11 mouse cellular contexts compared by ENCODE assay signal in the genomic region with DNA sequence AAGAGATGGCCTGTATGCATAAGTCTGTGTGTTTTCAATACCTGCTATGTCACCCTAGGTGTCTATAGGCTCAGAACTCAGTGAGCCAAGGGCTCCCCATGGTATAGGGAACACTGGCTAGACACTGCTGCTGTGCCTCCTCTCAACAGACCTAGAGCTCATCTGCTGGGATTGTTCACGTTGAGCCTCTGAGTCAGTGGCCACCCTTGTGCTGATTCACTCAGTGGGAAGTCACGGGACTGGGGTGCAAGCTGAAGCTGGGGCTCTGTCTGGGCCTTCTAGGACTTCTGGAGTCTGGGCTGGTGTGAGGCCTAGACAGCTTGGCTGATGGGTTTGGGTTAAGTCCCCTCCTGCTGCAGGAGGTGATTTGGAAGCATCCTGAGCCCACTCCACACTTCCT. TPM values are rescaled to one million over a fixed set of nuclear protein-coding genes. Genes with fewer than 3 reads are reported as not detected.
DNase-seq lines count a peak whose midpoint lies in the region; ATAC-seq and TF ChIP-seq lines count a peak whose summit lies in the region.
"Had no signal": no experiment of that assay in that cellular context is flagged by ENCODE, and none has a peak within 500 bp of the region (broad histone marks: within the 10 kb centered on the region; RNA-seq: fewer than 3 reads in every experiment).

No protein-coding gene starts in this region.

- H3K79me2 ChIP-seq in macrophage (ENCODE audit: inconsistent target): peaks cover 12% of the 10 kb centered on the region

- peak overlapping the region; percentile 67 for H3K4me3 ChIP-seq in heart, embryonic 15.5 days
- H3K4me3 ChIP-seq in E14TG2a.4 (replicated peaks; ENCODE audit: low read length) (peak overlapping the region; percentile 79; the same call in 1 of the 2 replicates), macrophage (ENCODE audit: inconsistent target) (peak overlapping the region; percentile 35; the same call in 1 of the 2 replicates)

- peaks cover 6% of the 10 kb centered on the region; the same call in 1 of the 2 replicates for H3K36me3 ChIP-seq in heart, embryonic 15.5 days
- H3K36me3 ChIP-seq in E14TG2a.4 (ENCODE audit: insufficient read depth, low read length): peaks cover 59% of the 10 kb centered on the region
- H3K36me3 ChIP-seq in macrophage (ENCODE audit: inconsistent target): no peaks in the 10 kb centered on the region

- intact Hi-C loops in heart, postnatal 25 days (cut with DNase I): no loop called here

- DNase-seq in heart, postnatal 25 days (ENCODE audit: low spot score): no peak
- peak; percentile 40 for DNase-seq in fibroblast of lung, adult 2 months (ENCODE audit: low read depth)
- DNase-seq in urinary bladder, postnatal 4 days (ENCODE audit: low spot score in 2 of 2): no peak
- DNase-seq in spleen, postnatal 14 days (ENCODE audit: low spot score in 2 of 2): no peak
- DNase-seq: kidney, adult 8-10 months; thymus, postnatal 4 days had no signal

- no peak overlapping the region for H3K9ac ChIP-seq in heart, embryonic 15.5 days

- no peaks in the 10 kb centered on the region for H3K27me3 ChIP-seq in heart, embryonic 15.5 days
- H3K27me3 ChIP-seq in E14TG2a.4 (ENCODE audit: insufficient read depth, low read length): no peaks in the 10 kb centered on the region

- no peak for ATAC-seq in heart, embryonic 15.5 days (replicated peaks; ENCODE audit: insufficient number of reproducible peaks, insufficient read depth, low FRiP score, low read depth)
- no peak for ATAC-seq in megakaryocyte progenitor cell, adult 5-6 weeks (replicated peaks; ENCODE audit: poor library complexity)

- H3K4me1 ChIP-seq in heart, embryonic 15.5 days (replicated peaks): peaks cover 11% of the 10 kb centered on the region
- peaks cover 62% of the 10 kb centered on the region for H3K4me1 ChIP-seq in E14TG2a.4 (replicated peaks; ENCODE audit: low read depth, low read length)

- no peak overlapping the region for H3K27ac ChIP-seq in heart, embryonic 15.5 days
- H3K27ac ChIP-seq in macrophage: peak overlapping the region; percentile 66

- H3K9me3 ChIP-seq in heart, embryonic 15.5 days (replicated peaks): no peaks in the 10 kb centered on the region
- H3K9me3 ChIP-seq in E14TG2a.4 (ENCODE audit: low read length): no peaks in the 10 kb centered on the region
- H3K9me3 ChIP-seq: G1E had no signal

- H3K4me2 ChIP-seq in heart, embryonic 15.5 days: peak overlapping the region; percentile 63

- WGBS in heart, embryonic 15.5 days: 62% methylated on average over 2 of the region's 2 CpGs
- 36% methylated on average over 2 of the region's 2 CpGs for WGBS in macrophage (ENCODE audit: missing documents)

- no peak for TF ChIP-seq CTCF in E14TG2a.4 (conservative IDR thresholded peaks at IDR 0.05; ENCODE audit: low read length)

RNA-seq across cellular contexts. Expression of gene Slc6a8, which starts 2.3 kb away (rescaled TPM):
- 7.5 and 8.1 TPM in 2 replicates for polyA plus RNA-seq in heart, embryonic 15.5 days (2015; fragmentation: Nextera tagmentation; extraction: Ambion mirVana)
- total RNA-seq in heart, postnatal 25 days (2021): 100 to 1,000 TPM; 123 to 125 TPM
- 100 to 1,000 TPM in 21 of 26 experiments, 10 to 100 TPM in 5; 72.5 to 508 (median 169) TPM for total RNA-seq in macrophage (2018; cell fraction: chromatin; rRNA removed)
- 100 to 1,000 TPM in 13 of 26 experiments, 10 to 100 TPM in 13; 64.0 to 167 (median 101) TPM for total RNA-seq in macrophage (2018; cell fraction: cytosol; rRNA removed)
- 100 to 1,000 TPM in 25 of 26 experiments, 10 to 100 TPM in 1; 97.6 to 289 (median 150) TPM for total RNA-seq in macrophage (2018; cell fraction: nucleus; rRNA removed)
- polyA plus RNA-seq in macrophage (2018): 66.4 to 157 TPM (median 124 TPM) in 3 replicates
- 0.07 and 0.61 TPM in 2 replicates for total RNA-seq in megakaryocyte progenitor cell, adult 5-6 weeks (2015)
- 0.04 TPM in 1 of 2 replicates, not detected in the other for total RNA-seq in megakaryocyte progenitor cell, adult 5-6 weeks (2017)

RNA-seq across cellular contexts. Expression of gene Pnck, which starts 15.3 kb away (rescaled TPM):
- 8.8 and 13.7 TPM in 2 replicates for polyA plus RNA-seq in heart, embryonic 15.5 days (2015; fragmentation: Nextera tagmentation; extraction: Ambion mirVana)
- total RNA-seq in heart, postnatal 25 days (2021): 1 to 10 TPM; 5.0 to 7.6 TPM
- total RNA-seq in macrophage (2018; cell fraction: chromatin; rRNA removed): 1 to 10 TPM in 2 of 26 experiments, not detected in 24; 1.1 to 1.2 TPM
- under 1 TPM in 7 of 26 experiments, not detected in 19; 0.05 to 0.27 (median 0.16) TPM for total RNA-seq in macrophage (2018; cell fraction: cytosol; rRNA removed)
- not detected for total RNA-seq in macrophage (2018; cell fraction: nucleus; rRNA removed)
- polyA plus RNA-seq in macrophage (2018): 0.13 TPM in 1 of 3 replicates, not detected in the others
- 0.71 and 1.2 TPM in 2 replicates for total RNA-seq in megakaryocyte progenitor cell, adult 5-6 weeks (2015)
- 0.21 TPM in 1 of 2 replicates, not detected in the other for total RNA-seq in megakaryocyte progenitor cell, adult 5-6 weeks (2017)
- total RNA-seq: G1E had no signal
- polyA plus RNA-seq: G1E had no signal

RNA-seq across cellular contexts. Expression of gene Dusp9, which starts 36.0 kb away (rescaled TPM):
- polyA plus RNA-seq in heart, embryonic 15.5 days (2015; fragmentation: Nextera tagmentation; extraction: Ambion mirVana): 1.4 and 2.4 TPM in 2 replicates
- total RNA-seq in heart, postnatal 25 days (2021): not detected
- total RNA-seq in macrophage (2018; cell fraction: chromatin; rRNA removed): under 1 TPM in 2 of 26 experiments, not detected in 24; 0.32 to 0.33 TPM
- under 1 TPM; 0.06 to 0.97 (median 0.42) TPM for total RNA-seq in macrophage (2018; cell fraction: cytosol; rRNA removed)
- under 1 TPM in 9 of 26 experiments, not detected in 17; 0.20 to 0.47 (median 0.22) TPM for total RNA-seq in macrophage (2018; cell fraction: nucleus; rRNA removed)
- 0.59 to 1.1 TPM (median 1.1 TPM) in 3 replicates for polyA plus RNA-seq in macrophage (2018)
- total RNA-seq in megakaryocyte progenitor cell, adult 5-6 weeks (2015): 0.22 and 0.67 TPM in 2 replicates
- 0.44 and 0.67 TPM in 2 replicates for total RNA-seq in megakaryocyte progenitor cell, adult 5-6 weeks (2017)

RNA-seq across cellular contexts. Expression of gene Bcap31, which starts 40.7 kb away (rescaled TPM):
- polyA plus RNA-seq in heart, embryonic 15.5 days (2015; fragmentation: Nextera tagmentation; extraction: Ambion mirVana): 163 and 175 TPM in 2 replicates
- 10 to 100 TPM; 76.5 to 81.9 TPM for total RNA-seq in heart, postnatal 25 days (2021)
- 10 to 100 TPM in 24 of 26 experiments, 1 to 10 TPM in 2; 7.8 to 36.6 (median 19.4) TPM for total RNA-seq in macrophage (2018; cell fraction: chromatin; rRNA removed)
- total RNA-seq in macrophage (2018; cell fraction: cytosol; rRNA removed): 100 to 1,000 TPM; 144 to 223 (median 182) TPM
- 100 to 1,000 TPM in 23 of 26 experiments, 10 to 100 TPM in 3; 29.8 to 200 (median 139) TPM for total RNA-seq in macrophage (2018; cell fraction: nucleus; rRNA removed)
- 211 to 247 TPM (median 232 TPM) in 3 replicates for polyA plus RNA-seq in macrophage (2018)
- 265 and 285 TPM in 2 replicates for total RNA-seq in megakaryocyte progenitor cell, adult 5-6 weeks (2015)
- total RNA-seq in megakaryocyte progenitor cell, adult 5-6 weeks (2017): 218 and 226 TPM in 2 replicates

RNA-seq across cellular contexts. Expression of gene Abcd1, which starts 41.2 kb away (rescaled TPM):
- 13.1 and 17.4 TPM in 2 replicates for polyA plus RNA-seq in heart, embryonic 15.5 days (2015; fragmentation: Nextera tagmentation; extraction: Ambion mirVana)
- 10 to 100 TPM; 29.1 to 30.6 TPM for total RNA-seq in heart, postnatal 25 days (2021)
- total RNA-seq in macrophage (2018; cell fraction: chromatin; rRNA removed): 100 to 1,000 TPM in 11 of 26 experiments, 10 to 100 TPM in 15; 10.5 to 154 (median 89.2) TPM
- total RNA-seq in macrophage (2018; cell fraction: cytosol; rRNA removed): 10 to 100 TPM; 46.8 to 94.2 (median 67.9) TPM
- total RNA-seq in macrophage (2018; cell fraction: nucleus; rRNA removed): 100 to 1,000 TPM in 8 of 26 experiments, 10 to 100 TPM in 18; 20.2 to 118 (median 81.9) TPM
- 42.0 to 64.5 TPM (median 61.4 TPM) in 3 replicates for polyA plus RNA-seq in macrophage (2018)
- total RNA-seq in megakaryocyte progenitor cell, adult 5-6 weeks (2015): 34.7 and 37.8 TPM in 2 replicates
- 13.6 and 19.4 TPM in 2 replicates for total RNA-seq in megakaryocyte progenitor cell, adult 5-6 weeks (2017)

Comparison
In these comparisons a context has a peak if more than half of its experiments do, and no peak if none do; other contexts are left out.
1. RNA of gene Slc6a8, which starts 2.3 kb away (total RNA-seq): 123 to 125 TPM in heart, postnatal 25 days; 0.04 to 0.61 TPM in megakaryocyte progenitor cell, adult 5-6 weeks; every median in the first group is over 10 times any median in the second.
2. Peak in every context shown above with its lines, with median percentiles within 50 percentile points of each other: H3K4me3 ChIP-seq.